Mouse (Mus musculus): ENCODE results near the gene Mtus2.
"Not testable (repeated sequence)": the region's sequence is repeated elsewhere in the genome, so short reads cannot be mapped to it uniquely, and the experiment has no call there.

- not testable (repeated sequence) for TF ChIP-seq MEF2A (IDR thresholded peaks at IDR 0.05; ENCODE audit: borderline replicate concordance, low read depth, low read length); CTCF (conservative IDR thresholded peaks at IDR 0.05 in 1 of 2, IDR thresholded peaks at IDR 0.05 in 1 of 2; ENCODE audit: low read depth in 2 of 2, low read length in 2 of 2); ZC3H11A (IDR thresholded peaks at IDR 0.05; ENCODE audit: low read depth, low read length); RCOR1 (conservative IDR thresholded peaks at IDR 0.05; ENCODE audit: low read depth, low read length); HCFC1 (IDR thresholded peaks at IDR 0.05; ENCODE audit: low read depth, low read length); POLR2A (IDR thresholded peaks at IDR 0.05; ENCODE audit: low read depth, low read length); MXI1 (IDR thresholded peaks at IDR 0.05; ENCODE audit: low read depth, low read length); USF1 (IDR thresholded peaks at IDR 0.05; ENCODE audit: low read depth, low read length); POLR2AphosphoS2 (IDR thresholded peaks at IDR 0.05; ENCODE audit: low read depth, low read length); USF2 (conservative IDR thresholded peaks at IDR 0.05; ENCODE audit: low read depth, low read length)
Observed at GRCm38 (mm10) chr5:148176539-148176938, 219.4 kb downstream of the Mtus2 start.

All from CH12.LX (cell line).